Mouse (Mus musculus) limb, embryonic 11.5 days (tissue): ENCODE results near the gene Mesp2. TPM values are rescaled to one million over a fixed set of nuclear protein-coding genes. Genes with fewer than 3 reads are reported as not detected.

Source experiments
- ATAC-seq: fragments of 200-750 bp; cut with Nextera tagmentation; 2 replicates; pipeline ENCODE4 v1.8.0; 2017; ENCODE audit warnings: low read depth; ENCODE audit not compliant: insufficient number of reproducible peaks, low FRiP score, low TSS enrichment
- DNase-seq: peaks from one replicate; pipeline ENCODE4 v3.0.0-alpha.2; 2015; ENCODE audit warnings: low spot score
- H3K27ac ChIP-seq: fragments of 300-500 bp; sonication (generic); replicated peaks from 2 replicates; pipeline ENCODE4 v1.5.1; 2014; ENCODE audit warnings: low read depth, mild to moderate bottlenecking, low read length
- H3K27me3 ChIP-seq: fragments of 300-500 bp; sonication (generic); 2 replicates; pipeline ENCODE4 v1.6.1; 2014; ENCODE audit warnings: mild to moderate bottlenecking, low read length, mixed read lengths; ENCODE audit not compliant: control insufficient read depth, insufficient read depth
- H3K36me3 ChIP-seq: fragments of 300-500 bp; sonication (generic); 2 replicates; pipeline ENCODE4 v1.6.1; 2014; ENCODE audit warnings: mild to moderate bottlenecking, low read length, moderate library complexity, mixed read lengths; ENCODE audit not compliant: control insufficient read depth, insufficient read depth
- H3K4me1 ChIP-seq: fragments of 300-500 bp; sonication (generic); 2 replicates; pipeline ENCODE4 v1.6.1; 2014; ENCODE audit warnings: low read length, mixed read lengths; ENCODE audit not compliant: control insufficient read depth, insufficient read depth
- H3K4me2 ChIP-seq: fragments of 300-500 bp; sonication (generic); 2 replicates; pipeline ENCODE4 v1.6.1; 2014; ENCODE audit warnings: low read depth, mild to moderate bottlenecking, moderate library complexity; ENCODE audit not compliant: severe bottlenecking
- H3K4me3 ChIP-seq: fragments of 300-500 bp; sonication (generic); 2 replicates; pipeline ENCODE4 v1.5.1; 2014; ENCODE audit warnings: low read depth, low read length
- H3K9ac ChIP-seq: fragments of 300-500 bp; sonication (generic); 2 replicates; pipeline ENCODE4 v1.6.1; 2014; ENCODE audit warnings: mild to moderate bottlenecking, low read length
- H3K9me3 ChIP-seq: fragments of 300-500 bp; sonication (generic); 2 replicates; pipeline ENCODE4 v1.6.1; 2016; ENCODE audit warnings: low read length; ENCODE audit not compliant: control insufficient read depth
- WGBS: fragments of 180-500 bp; shearing (Covaris S2); extraction: QIAGEN DNeasy Blood & Tissue Kit; methylation state at CpG from one replicate; pipeline ENCODE4 v1.1.7; 2014; 5-methylcytosine and 5-hydroxymethylcytosine counted together
- polyA plus RNA-seq: library from polyadenylated mRNA; unstranded; fragments of >200 nt; fragmentation: Nextera tagmentation; extraction: Ambion mirVana; gene quantifications from 2 replicates; pipeline ENCODE4 v1.2.1, GENCODE M21; 2014

The Mesp2 gene
- polyA plus RNA-seq, 1 experiment from 2014 or later, result 0.32 TPM

- Histone ChIP-seq H3K4me2 (no peak overlapping the region), H3K9me3 (no peaks in the 10 kb centered on the region), H3K27ac (no peak overlapping the region), H3K9ac (no peak overlapping the region), H3K4me3 (no peak overlapping the region), H3K4me1 (peaks cover 18% of the 10 kb centered on the region), H3K36me3 (peaks cover 3% of the 10 kb centered on the region; the same call in 1 of the 2 replicates), H3K27me3 (no peaks in the 10 kb centered on the region)
- DNase-seq (no peak), ATAC-seq (no peak)
- 84% methylated on average over 8 of the region's 8 CpGs for WGBS
Measured at GRCm38 (mm10) chr7:79844090-79844802, 33.7 kb downstream of the Mesp2 start.

- WGBS, result 75% methylated on average over 2 of the region's 2 CpGs
- no peak for ATAC-seq
- no peaks in the 10 kb centered on the region for H3K9me3 ChIP-seq
Measured at GRCm38 (mm10) chr7:79846342-79846741, 35.8 kb downstream of the Mesp2 start.

GRCm38 (mm10) chr7:79847456-79848451 is 37.2 kb downstream of the Mesp2 start:
- DNase-seq (peak; percentile 86), ATAC-seq (peak; percentile 88)
- Histone ChIP-seq H3K4me3 (peak overlapping the region; percentile 44), H3K27me3 (no peaks in the 10 kb centered on the region), H3K27ac (peak overlapping the region; percentile 71), H3K9ac (peak overlapping the region; percentile 65), H3K9me3 (no peaks in the 10 kb centered on the region), H3K36me3 (no peaks in the 10 kb centered on the region), H3K4me2 (peak overlapping the region; percentile 86), H3K4me1 (peaks cover 11% of the 10 kb centered on the region; the same call in 1 of the 2 replicates)
- 6% methylated on average over 47 of the region's 53 CpGs for WGBS

More at GRCm38 (mm10) chr7:79846342-79846741, 35.8 kb downstream of the Mesp2 start:
- Histone ChIP-seq H3K9ac (no peak overlapping the region), H3K27me3 (no peaks in the 10 kb centered on the region), H3K4me1 (peaks cover 18% of the 10 kb centered on the region), H3K4me2 (no peak overlapping the region), H3K36me3 (no peaks in the 10 kb centered on the region), H3K4me3 (no peak overlapping the region), H3K27ac (no peak overlapping the region)
- DNase-seq, result no peak

- H3K9me3 ChIP-seq, result no peaks in the 10 kb centered on the region
- ATAC-seq, result no peak
- WGBS, result 88% methylated on average over 4 of the region's 4 CpGs
Measured at GRCm38 (mm10) chr7:79856305-79856704, 45.8 kb downstream of the Mesp2 start.

GRCm38 (mm10) chr7:79858202-79858934 is 47.8 kb downstream of the Mesp2 start:
- no peak overlapping the region for H3K4me2 ChIP-seq
- H3K9me3 ChIP-seq, result no peaks in the 10 kb centered on the region
- 58% methylated on average over 11 of the region's 11 CpGs for WGBS
- no peak overlapping the region for H3K9ac ChIP-seq
- H3K4me1 ChIP-seq, result peaks cover 15% of the 10 kb centered on the region
- H3K27me3 ChIP-seq, result no peaks in the 10 kb centered on the region
- H3K36me3 ChIP-seq, result no peaks in the 10 kb centered on the region
- H3K27ac ChIP-seq, result no peak overlapping the region
- DNase-seq (no peak), ATAC-seq (no peak)
- no peak overlapping the region for H3K4me3 ChIP-seq

More at GRCm38 (mm10) chr7:79856305-79856704, 45.8 kb downstream of the Mesp2 start:
- H3K9ac ChIP-seq, result no peak overlapping the region
- H3K4me2 ChIP-seq, result no peak overlapping the region
- no peak for DNase-seq
- no peak overlapping the region for H3K27ac ChIP-seq
- no peaks in the 10 kb centered on the region for H3K27me3 ChIP-seq
- no peak overlapping the region for H3K4me3 ChIP-seq
- H3K36me3 ChIP-seq, result no peaks in the 10 kb centered on the region
- H3K4me1 ChIP-seq, result peaks cover 15% of the 10 kb centered on the region

- H3K9ac ChIP-seq, result no peak overlapping the region; the same call in 1 of the 2 replicates
- H3K4me1 ChIP-seq, result peaks cover 15% of the 10 kb centered on the region
- no peaks in the 10 kb centered on the region for H3K9me3 ChIP-seq
- no peak overlapping the region for H3K27ac ChIP-seq
- H3K4me3 ChIP-seq, result no peak overlapping the region
- WGBS, result 52% methylated on average over 9 of the region's 9 CpGs
- no peak overlapping the region for H3K4me2 ChIP-seq
- DNase-seq (no peak), ATAC-seq (no peak)
- H3K36me3 ChIP-seq, result no peaks in the 10 kb centered on the region
- H3K27me3 ChIP-seq, result no peaks in the 10 kb centered on the region
Measured at GRCm38 (mm10) chr7:79858956-79859630, 48.6 kb downstream of the Mesp2 start.

- H3K27ac ChIP-seq, result no peak within 1 kb of the TSS
- H3K4me2 ChIP-seq, result no peak within 1 kb of the TSS
- no peak within 1 kb of the TSS for H3K9ac ChIP-seq
- no peaks in the 10 kb centered on the region for H3K27me3 ChIP-seq
- 82% methylated on average over 9 of the region's 9 CpGs for WGBS
- H3K4me3 ChIP-seq, result no peak within 1 kb of the TSS
- no peaks in the 10 kb centered on the region for H3K9me3 ChIP-seq
- ATAC-seq (no peak), DNase-seq (no peak)
- peaks cover 15% of the 10 kb centered on the region for H3K4me1 ChIP-seq
- no peaks in the 10 kb centered on the region for H3K36me3 ChIP-seq
Measured at GRCm38 (mm10) chr7:79860811-79861210, 50.3 kb downstream of the Mesp2 start, which contains the start of gene Anpep. Gene Anpep, minus strand, starts transcription at chr7:79861059.
